Mouse (Mus musculus): ENCODE results near the gene Nfe2l2. TPM values are rescaled to one million over a fixed set of nuclear protein-coding genes. Genes with fewer than 3 reads are reported as not detected.
"Not testable (repeated sequence)": the region's sequence is repeated elsewhere in the genome, so short reads cannot be mapped to it uniquely, and the experiment has no call there.

Nfe2l2 gene
- polyA plus RNA-seq, 1 experiment from 2014 or later: 42.8 TPM

DNA sequence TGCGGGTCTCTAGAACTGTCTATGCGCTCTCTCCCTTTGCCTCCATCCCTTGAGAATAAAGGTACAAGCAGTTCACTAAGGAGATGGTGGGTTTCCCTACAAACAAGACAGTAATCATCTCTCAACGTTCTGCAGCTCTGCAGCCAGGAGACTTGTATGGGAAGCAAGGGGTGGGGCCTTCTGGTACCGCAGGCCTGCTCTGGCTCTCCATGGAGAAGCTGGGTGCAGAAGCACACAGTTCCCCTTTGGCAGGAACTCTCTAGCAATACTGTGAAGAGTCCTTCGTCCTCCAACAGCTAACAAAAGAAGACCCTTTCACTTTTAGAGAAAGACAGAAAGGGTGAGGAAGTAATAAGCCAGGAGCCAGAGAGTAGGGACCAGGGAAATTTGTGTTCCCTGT lies 8.1 kb downstream of the Nfe2l2 start:
- H3K36me3 ChIP-seq: peaks cover 5% of the 10 kb centered on the region; the same call in 1 of the 2 replicates
- WGBS: 50% methylated on average over 5 of the region's 5 CpGs
- H3K4me3 ChIP-seq: no peak overlapping the region
- H3K27ac ChIP-seq (replicated peaks): peak overlapping the region; percentile 48; the same call in 1 of the 2 replicates
- no peaks in the 10 kb centered on the region for H3K9me3 ChIP-seq
- peaks cover 87% of the 10 kb centered on the region for H3K4me1 ChIP-seq
- no peaks in the 10 kb centered on the region for H3K27me3 ChIP-seq (replicated peaks)
- H3K9ac ChIP-seq: peak overlapping the region; percentile 47
- no peak for ATAC-seq (ENCODE audit: extremely low read depth, insufficient number of reproducible peaks, low FRiP score, low TSS enrichment)
- H3K4me2 ChIP-seq: no peak overlapping the region

DNA sequence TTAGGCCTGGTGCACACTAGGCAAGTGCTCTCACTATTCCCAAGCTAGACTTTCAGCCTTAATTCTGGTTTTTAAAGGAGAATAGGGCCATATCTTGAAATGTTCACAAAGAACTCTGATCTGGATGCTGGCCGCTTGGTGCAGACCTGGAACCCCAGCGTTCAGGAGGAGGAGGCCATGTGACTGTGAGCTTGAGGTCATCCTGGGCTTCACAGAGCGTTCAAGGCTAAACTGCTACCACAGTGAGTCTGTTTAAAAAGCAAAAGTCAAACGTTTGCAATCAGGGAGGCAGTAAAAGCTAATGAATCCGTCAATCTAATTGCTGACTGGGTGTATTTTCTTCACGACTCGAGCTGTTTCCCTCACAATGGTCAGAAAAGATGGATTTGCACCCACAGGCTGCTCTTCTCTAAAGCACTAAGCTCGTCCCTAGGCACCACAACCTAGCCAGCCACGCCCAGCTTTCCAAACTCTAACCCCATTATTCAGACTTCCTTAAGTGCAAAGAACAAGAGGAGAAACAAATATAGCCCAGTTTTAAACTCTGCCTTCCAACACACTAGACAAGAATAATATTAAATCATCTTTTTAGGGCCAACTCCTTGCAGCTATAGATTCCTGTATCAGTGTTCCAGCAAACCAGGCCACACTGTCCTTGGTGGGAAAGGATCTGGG lies 8.6 kb downstream of the Nfe2l2 start:
- peak overlapping the region; percentile 48; the same call in 1 of the 2 replicates for H3K27ac ChIP-seq (replicated peaks)
- no peaks in the 10 kb centered on the region for H3K9me3 ChIP-seq
- no peak overlapping the region for H3K4me2 ChIP-seq
- peak overlapping the region; percentile 47 for H3K9ac ChIP-seq
- H3K27me3 ChIP-seq (replicated peaks): no peaks in the 10 kb centered on the region
- peaks cover 3% of the 10 kb centered on the region; the same call in 1 of the 2 replicates for H3K36me3 ChIP-seq
- WGBS: 75% methylated on average over 9 of the region's 9 CpGs
- peaks cover 86% of the 10 kb centered on the region for H3K4me1 ChIP-seq
- no peak for ATAC-seq (ENCODE audit: extremely low read depth, insufficient number of reproducible peaks, low FRiP score, low TSS enrichment)
- no peak overlapping the region for H3K4me3 ChIP-seq

- H3K9ac ChIP-seq; H3K27ac ChIP-seq (replicated peaks); H3K27me3 ChIP-seq (replicated peaks); H3K4me3 ChIP-seq; H3K9me3 ChIP-seq; H3K36me3 ChIP-seq; ATAC-seq (ENCODE audit: extremely low read depth, insufficient number of reproducible peaks, low FRiP score, low TSS enrichment); H3K4me2 ChIP-seq: not testable (repeated sequence)
- WGBS: 89% methylated on average over 3 of the region's 3 CpGs
- peaks cover 85% of the 10 kb centered on the region for H3K4me1 ChIP-seq
Measured at GRCm38 (mm10) chr2:75694926-75695325, 9.5 kb downstream of the Nfe2l2 start.

- WGBS: 78% methylated on average over 6 of the region's 6 CpGs
- no peak for ATAC-seq (ENCODE audit: extremely low read depth, insufficient number of reproducible peaks, low FRiP score, low TSS enrichment)
- Histone ChIP-seq H3K27ac (replicated peaks) (peak overlapping the region; percentile 57; the same call in 1 of the 2 replicates), H3K4me2 (0 out of 2 replicates have a peak overlapping the region, but pooled peaks have one; percentile 1), H3K4me3 (no peak overlapping the region), H3K4me1 (peaks cover 87% of the 10 kb centered on the region), H3K36me3 (0 out of 2 replicates have a peak, but pooled peaks cover 3% of the 10 kb centered on the region), H3K9ac (peak overlapping the region; percentile 42; the same call in 1 of the 2 replicates), H3K27me3 (replicated peaks) (no peaks in the 10 kb centered on the region), H3K9me3 (no peaks in the 10 kb centered on the region)
Measured at GRCm38 (mm10) chr2:75692369-75692768, 12.1 kb downstream of the Nfe2l2 start.

- WGBS: 37% methylated on average over 8 of the region's 8 CpGs
- H3K36me3 ChIP-seq: 0 out of 2 replicates have a peak, but pooled peaks cover 3% of the 10 kb centered on the region
- H3K4me1 ChIP-seq: peaks cover 87% of the 10 kb centered on the region
- H3K27me3 ChIP-seq (replicated peaks): no peaks in the 10 kb centered on the region
- no peak for ATAC-seq (ENCODE audit: extremely low read depth, insufficient number of reproducible peaks, low FRiP score, low TSS enrichment)
- no peaks in the 10 kb centered on the region for H3K9me3 ChIP-seq
- peak overlapping the region; percentile 22; the same call in 1 of the 2 replicates for H3K4me2 ChIP-seq
- peak overlapping the region; percentile 61 for H3K27ac ChIP-seq (replicated peaks)
- H3K4me3 ChIP-seq: no peak overlapping the region
- H3K9ac ChIP-seq: peak overlapping the region; percentile 44; the same call in 1 of the 2 replicates
Measured at GRCm38 (mm10) chr2:75691316-75691715, 13.1 kb downstream of the Nfe2l2 start.

DNA sequence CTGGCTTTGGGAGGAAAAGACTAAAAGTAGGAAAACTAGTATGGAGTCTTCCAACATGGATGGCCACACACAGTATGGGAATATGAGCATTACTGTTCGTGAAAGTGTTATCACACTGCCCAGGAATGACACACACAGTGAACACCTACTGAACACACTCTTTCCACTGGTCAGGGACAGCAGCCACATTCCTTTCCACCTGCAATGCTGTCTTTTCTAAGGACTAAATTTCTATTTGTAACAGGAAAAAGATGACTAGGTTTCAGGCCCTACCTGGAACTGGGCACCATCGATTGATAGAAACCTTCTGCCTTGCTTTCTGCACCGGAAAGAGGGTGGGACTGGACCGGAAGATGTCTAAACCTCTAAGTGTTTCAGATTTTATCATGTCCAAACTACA lies 13.8 kb downstream of the Nfe2l2 start:
- no peak for ATAC-seq (ENCODE audit: extremely low read depth, insufficient number of reproducible peaks, low FRiP score, low TSS enrichment)
- Histone ChIP-seq H3K36me3 (0 out of 2 replicates have a peak, but pooled peaks cover 2% of the 10 kb centered on the region), H3K4me3 (no peak overlapping the region), H3K27ac (replicated peaks) (0 out of 2 replicates have a peak overlapping the region, but pooled peaks have one; percentile 12), H3K27me3 (replicated peaks) (no peaks in the 10 kb centered on the region), H3K4me1 (peaks cover 87% of the 10 kb centered on the region), H3K9ac (no peak overlapping the region), H3K9me3 (no peaks in the 10 kb centered on the region), H3K4me2 (no peak overlapping the region)
- WGBS: 77% methylated on average over 4 of the region's 4 CpGs

GRCm38 (mm10) chr2:75689482-75690158 lies 14.8 kb downstream of the Nfe2l2 start:
- Histone ChIP-seq H3K4me1 (peaks cover 96% of the 10 kb centered on the region), H3K27ac (replicated peaks) (peak overlapping the region; percentile 59), H3K4me2 (no peak overlapping the region), H3K4me3 (no peak overlapping the region), H3K9ac (peak overlapping the region; percentile 25; the same call in 1 of the 2 replicates), H3K27me3 (replicated peaks) (no peaks in the 10 kb centered on the region), H3K9me3 (no peaks in the 10 kb centered on the region), H3K36me3 (no peaks in the 10 kb centered on the region)
- 79% methylated on average over 10 of the region's 10 CpGs for WGBS
- ATAC-seq (ENCODE audit: extremely low read depth, insufficient number of reproducible peaks, low FRiP score, low TSS enrichment): no peak

DNA sequence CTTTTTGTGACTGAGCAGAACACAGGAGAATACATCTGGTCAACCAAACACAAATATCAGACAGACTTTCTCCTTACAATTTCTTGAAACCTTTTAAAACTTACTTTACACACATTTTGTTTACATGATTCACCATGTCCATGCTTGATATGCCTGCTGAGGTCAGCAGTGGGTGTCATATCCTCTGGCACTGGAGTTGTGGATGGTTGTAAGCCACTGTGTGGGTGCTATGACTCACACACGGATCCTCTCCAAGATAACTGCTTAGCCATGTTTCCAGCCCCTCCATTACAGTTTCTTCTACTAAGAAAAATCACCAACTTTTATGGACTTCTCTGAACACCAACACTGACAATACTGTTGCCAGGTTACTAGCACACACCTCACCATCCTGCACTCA lies 15.5 kb downstream of the Nfe2l2 start:
- Histone ChIP-seq H3K27me3 (replicated peaks) (no peaks in the 10 kb centered on the region), H3K27ac (replicated peaks) (peak overlapping the region; percentile 59; the same call in 1 of the 2 replicates), H3K36me3 (no peaks in the 10 kb centered on the region), H3K4me1 (peaks cover 97% of the 10 kb centered on the region), H3K4me2 (no peak overlapping the region), H3K4me3 (no peak overlapping the region), H3K9ac (no peak overlapping the region), H3K9me3 (no peaks in the 10 kb centered on the region)
- ATAC-seq (ENCODE audit: extremely low read depth, insufficient number of reproducible peaks, low FRiP score, low TSS enrichment): no peak
- 66% methylated on average over 1 of the region's 1 CpGs for WGBS

- Histone ChIP-seq H3K27ac (replicated peaks) (no peak overlapping the region), H3K27me3 (replicated peaks) (no peaks in the 10 kb centered on the region), H3K36me3 (no peaks in the 10 kb centered on the region), H3K9me3 (no peaks in the 10 kb centered on the region), H3K4me1 (peaks cover 96% of the 10 kb centered on the region), H3K4me3 (no peak overlapping the region), H3K9ac (no peak overlapping the region), H3K4me2 (no peak overlapping the region)
- ATAC-seq (ENCODE audit: extremely low read depth, insufficient number of reproducible peaks, low FRiP score, low TSS enrichment): no peak
- WGBS: 83% methylated on average over 10 of the region's 10 CpGs
Measured at GRCm38 (mm10) chr2:75687040-75687749, 17.2 kb downstream of the Nfe2l2 start.

GRCm38 (mm10) chr2:75685458-75685861 lies 19.0 kb downstream of the Nfe2l2 start:
- ATAC-seq (ENCODE audit: extremely low read depth, insufficient number of reproducible peaks, low FRiP score, low TSS enrichment): no peak
- no peak overlapping the region for H3K4me3 ChIP-seq
- H3K36me3 ChIP-seq: no peaks in the 10 kb centered on the region
- no peaks in the 10 kb centered on the region for H3K27me3 ChIP-seq (replicated peaks)
- WGBS: 58% methylated on average over 6 of the region's 6 CpGs
- H3K9ac ChIP-seq: 0 out of 2 replicates have a peak overlapping the region, but pooled peaks have one; percentile 55
- no peaks in the 10 kb centered on the region for H3K9me3 ChIP-seq
- H3K4me1 ChIP-seq: peaks cover 97% of the 10 kb centered on the region
- no peak overlapping the region for H3K4me2 ChIP-seq
- 0 out of 2 replicates have a peak overlapping the region, but pooled peaks have one; percentile 16 for H3K27ac ChIP-seq (replicated peaks)

DNA sequence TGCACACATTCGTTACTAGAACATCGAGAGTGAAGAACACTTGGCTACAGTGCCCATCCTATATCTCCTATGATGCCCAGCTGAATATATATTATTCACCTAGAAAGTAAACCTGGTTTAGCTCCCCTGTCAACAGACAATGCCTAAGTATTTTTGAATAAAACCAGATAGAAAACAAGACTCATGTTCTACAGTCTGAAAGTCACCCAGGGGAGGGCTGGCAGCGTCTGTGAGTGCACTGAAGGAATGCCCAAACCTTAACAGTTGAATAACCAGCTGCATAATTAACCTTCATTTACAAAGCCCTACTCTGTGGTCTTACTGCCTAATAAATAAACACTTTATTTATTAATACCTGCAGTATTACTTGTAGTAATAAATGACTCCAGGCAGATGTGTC lies 19.9 kb downstream of the Nfe2l2 start:
- Histone ChIP-seq H3K9me3 (no peaks in the 10 kb centered on the region), H3K4me3 (no peak overlapping the region), H3K4me2 (no peak overlapping the region), H3K27ac (replicated peaks) (no peak overlapping the region), H3K27me3 (replicated peaks) (no peaks in the 10 kb centered on the region), H3K4me1 (peaks cover 91% of the 10 kb centered on the region), H3K9ac (no peak overlapping the region), H3K36me3 (no peaks in the 10 kb centered on the region)
- no peak for ATAC-seq (ENCODE audit: extremely low read depth, insufficient number of reproducible peaks, low FRiP score, low TSS enrichment)
- 80% methylated on average over 3 of the region's 3 CpGs for WGBS
